Mouse (Mus musculus) embryonic facial prominence, embryonic 14.5 days (tissue): ENCODE results near the gene Ppp1r3e. TPM values are rescaled to one million over a fixed set of nuclear protein-coding genes. Genes with fewer than 3 reads are reported as not detected.

Experiments
- ATAC-seq: fragments of 200-750 bp; cut with Nextera tagmentation; 2 replicates; pipeline ENCODE4 v1.8.0; 2017; ENCODE audit warnings: low read depth, moderate number of reproducible peaks, moderate TSS enrichment
- DNase-seq: peaks from one replicate; pipeline ENCODE4 v3.0.0-alpha.2; 2015; ENCODE audit warnings: low spot score
- H3K27ac ChIP-seq: fragments of 300-500 bp; sonication (generic); replicated peaks from 2 replicates; pipeline ENCODE4 v1.5.1; 2014; ENCODE audit warnings: low read depth, mild to moderate bottlenecking, low read length, moderate library complexity
- H3K27me3 ChIP-seq: fragments of 300-500 bp; sonication (generic); replicated peaks from 2 replicates; pipeline ENCODE4 v1.6.1; 2014; ENCODE audit warnings: low read length; ENCODE audit not compliant: control insufficient read depth, insufficient read depth
- H3K36me3 ChIP-seq: fragments of 300-500 bp; sonication (generic); 2 replicates; pipeline ENCODE4 v1.6.1; 2014; ENCODE audit warnings: low read length, mixed read lengths; ENCODE audit not compliant: control insufficient read depth, insufficient read depth
- H3K4me1 ChIP-seq: fragments of 300-500 bp; sonication (generic); 2 replicates; pipeline ENCODE4 v1.6.1; 2014; ENCODE audit warnings: antibody characterized with exemption, low read length; ENCODE audit not compliant: control insufficient read depth, insufficient read depth
- H3K4me2 ChIP-seq: fragments of 300-500 bp; sonication (generic); 2 replicates; pipeline ENCODE4 v1.6.1; 2014; ENCODE audit warnings: low read depth, mild to moderate bottlenecking, low read length, moderate library complexity, mixed read lengths
- H3K4me3 ChIP-seq: fragments of 300-500 bp; sonication (generic); 2 replicates; pipeline ENCODE4 v1.5.1; 2014; ENCODE audit warnings: low read depth, mild to moderate bottlenecking, low read length
- H3K9ac ChIP-seq: fragments of 300-500 bp; sonication (generic); 2 replicates; pipeline ENCODE4 v1.6.1; 2014; ENCODE audit warnings: low read depth, mild to moderate bottlenecking, low read length, moderate library complexity, mixed read lengths
- H3K9me3 ChIP-seq: fragments of 300-500 bp; sonication (generic); 2 replicates; pipeline ENCODE4 v1.6.1; 2016; ENCODE audit warnings: low read length; ENCODE audit not compliant: control insufficient read depth
- WGBS: fragments of 180-500 bp; shearing (Covaris S2); extraction: QIAGEN DNeasy Blood & Tissue Kit; methylation state at CpG from one replicate; pipeline ENCODE4 v1.1.7; 2014; 5-methylcytosine and 5-hydroxymethylcytosine counted together
- polyA plus RNA-seq: library from polyadenylated mRNA; unstranded; fragments of >200 nt; fragmentation: Nextera tagmentation; extraction: Ambion mirVana; gene quantifications from 2 replicates; pipeline ENCODE4 v1.2.1, GENCODE M21; 2014

Ppp1r3e gene
- polyA plus RNA-seq, 1 experiment from 2014 or later = 2.1 TPM

- WGBS = 94% methylated on average over 3 of the region's 3 CpGs
- no peak overlapping the region for H3K4me2 ChIP-seq
- H3K9me3 ChIP-seq = no peaks in the 10 kb centered on the region
- no peak overlapping the region for H3K27ac ChIP-seq
- no peak overlapping the region for H3K9ac ChIP-seq
- no peaks in the 10 kb centered on the region for H3K4me1 ChIP-seq
- DNase-seq = no peak
- H3K4me3 ChIP-seq = no peak overlapping the region
- ATAC-seq = no peak
- peaks cover 31% of the 10 kb centered on the region for H3K36me3 ChIP-seq
- no peaks in the 10 kb centered on the region for H3K27me3 ChIP-seq
These were observed 21.6 kb downstream of the Ppp1r3e start for GRCm38 (mm10) chr14:54855726-54856125.

GRCm38 (mm10) chr14:54843461-54843860 is 33.9 kb downstream of the Ppp1r3e start:
- Histone ChIP-seq H3K4me3 (no peak overlapping the region), H3K27ac (no peak overlapping the region), H3K9me3 (no peaks in the 10 kb centered on the region), H3K9ac (no peak overlapping the region), H3K4me2 (no peak overlapping the region), H3K4me1 (no peaks in the 10 kb centered on the region), H3K36me3 (no peaks in the 10 kb centered on the region), H3K27me3 (no peaks in the 10 kb centered on the region)
- WGBS = 3% methylated on average over 4 of the region's 4 CpGs
- no peak; the same call in 1 of the 2 replicates for ATAC-seq
- peak; percentile 76 for DNase-seq

GRCm38 (mm10) chr14:54823716-54824115 is 53.6 kb downstream of the Ppp1r3e start:
- no peaks in the 10 kb centered on the region for H3K36me3 ChIP-seq
- no peak overlapping the region for H3K9ac ChIP-seq
- H3K4me1 ChIP-seq = no peaks in the 10 kb centered on the region
- ATAC-seq (no peak), DNase-seq (no peak)
- no peak overlapping the region for H3K4me2 ChIP-seq
- no peak overlapping the region for H3K4me3 ChIP-seq
- 74% methylated on average over 1 of the region's 1 CpGs for WGBS
- H3K27ac ChIP-seq = no peak overlapping the region
- H3K9me3 ChIP-seq = no peaks in the 10 kb centered on the region
- H3K27me3 ChIP-seq = no peaks in the 10 kb centered on the region

Other genes with a start within 250 kb of the Ppp1r3e start
- gene Gm17606, start 236.6 kb downstream of the Ppp1r3e start, polyA plus RNA-seq = not detected in 2 replicates
- 3.9 and 4.5 TPM in 2 replicates for gene Cdh24, start 236.2 kb downstream of the Ppp1r3e start, polyA plus RNA-seq
- 70.7 and 84.9 TPM in 2 replicates for gene 1700123O20Rik, start 191.3 kb downstream of the Ppp1r3e start, polyA plus RNA-seq
- gene Acin1, start 190.6 kb downstream of the Ppp1r3e start, polyA plus RNA-seq = 99.4 and 101 TPM in 2 replicates
- 0.17 and 0.34 TPM in 2 replicates for gene Gm29776, start 178.7 kb downstream of the Ppp1r3e start, polyA plus RNA-seq
- gene Cebpe, start 165.4 kb downstream of the Ppp1r3e start, polyA plus RNA-seq = 0.32 TPM in 1 of 2 replicates, not detected in the other
- gene Slc7a8, start 95.6 kb downstream of the Ppp1r3e start, polyA plus RNA-seq = 6.9 and 7.4 TPM in 2 replicates
- not detected in 2 replicates for gene Rnf212b, start 63.4 kb downstream of the Ppp1r3e start, polyA plus RNA-seq
- 9.1 and 11.5 TPM in 2 replicates for gene Homez, start 6.6 kb downstream of the Ppp1r3e start, polyA plus RNA-seq
- 4.5 and 4.8 TPM in 2 replicates for gene Bcl2l2, start 5.8 kb upstream of the Ppp1r3e start, polyA plus RNA-seq
- not detected in 2 replicates for gene Gm20521, start 5.9 kb upstream of the Ppp1r3e start, polyA plus RNA-seq
- 110 and 118 TPM in 2 replicates for gene Pabpn1, start 14.9 kb upstream of the Ppp1r3e start, polyA plus RNA-seq
- 42.4 and 56.0 TPM in 2 replicates for gene Slc22a17, start 35.6 kb upstream of the Ppp1r3e start, polyA plus RNA-seq
- 52.2 and 59.1 TPM in 2 replicates for gene Efs, start 48.6 kb upstream of the Ppp1r3e start, polyA plus RNA-seq
- gene Il25, start 55.1 kb upstream of the Ppp1r3e start, polyA plus RNA-seq = 0.49 and 0.59 TPM in 2 replicates
- 13.7 and 14.8 TPM in 2 replicates for gene Cmtm5, start 58.7 kb upstream of the Ppp1r3e start, polyA plus RNA-seq
- 8.6 and 10.3 TPM in 2 replicates for gene Myh6, start 89.4 kb upstream of the Ppp1r3e start, polyA plus RNA-seq
- gene Gm17428, start 99.4 kb upstream of the Ppp1r3e start, polyA plus RNA-seq = not detected in 2 replicates
- gene Myh7, start 117.1 kb upstream of the Ppp1r3e start, polyA plus RNA-seq = 92.5 and 103 TPM in 2 replicates
- gene Ngdn, start 137.9 kb upstream of the Ppp1r3e start, polyA plus RNA-seq = 70.1 and 71.6 TPM in 2 replicates
- gene Zfhx2, start 214.8 kb upstream of the Ppp1r3e start, polyA plus RNA-seq = 3.4 and 3.7 TPM in 2 replicates
- gene Thtpa, start 217.2 kb upstream of the Ppp1r3e start, polyA plus RNA-seq = 16.7 and 22.6 TPM in 2 replicates
- gene Ap1g2, start 229.0 kb upstream of the Ppp1r3e start, polyA plus RNA-seq = 15.3 and 17.6 TPM in 2 replicates
- 3.0 and 3.8 TPM in 2 replicates for gene Jph4, start 239.4 kb upstream of the Ppp1r3e start, polyA plus RNA-seq